Mouse (Mus musculus) layer of hippocampus, adult 8-10 months (tissue): Measurements from ENCODE around the gene Gpr156. TPM values are rescaled to one million over a fixed set of nuclear protein-coding genes. Genes with fewer than 3 reads are reported as not detected.
"Not testable (repeated sequence)": the region's sequence is repeated elsewhere in the genome, so short reads cannot be mapped to it uniquely, and the experiment has no call there.

Source experiments
- DNase-seq, 2 experiments: peaks; one replicate each; pipeline ENCODE4 v3.0.0; 2022; ENCODE audit warnings: low spot score in 2 of 2
- total RNA-seq, 4 experiments: library from RNA; stranded (reverse); gene quantifications; 2 replicates each; pipeline ENCODE4 v1.2.4; 2022

Gene Gpr156
- total RNA-seq, 4 experiments from 2014 or later = 0.50 to 1.4 (median 0.74) TPM

DNA sequence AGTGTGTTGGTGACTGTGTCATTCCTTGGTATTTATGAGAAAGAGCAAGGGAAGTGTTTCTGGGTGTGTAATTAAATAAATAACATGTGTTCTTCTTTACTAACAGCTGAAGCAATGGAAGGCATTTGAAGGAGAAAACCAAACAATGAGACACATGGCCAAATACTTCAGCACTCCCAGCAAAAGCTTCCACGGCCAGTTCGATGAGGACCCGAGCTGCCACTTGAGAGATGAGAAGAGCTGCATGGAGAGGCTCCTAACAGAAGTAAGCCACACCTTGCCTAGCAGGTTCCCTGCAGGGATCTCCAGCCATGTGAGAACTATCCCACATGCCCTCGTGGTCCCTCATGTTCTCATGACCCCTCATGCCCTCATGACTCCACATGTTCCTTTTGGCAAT, 81.5 kb downstream of the Gpr156 start:
- no peak for DNase-seq

DNA sequence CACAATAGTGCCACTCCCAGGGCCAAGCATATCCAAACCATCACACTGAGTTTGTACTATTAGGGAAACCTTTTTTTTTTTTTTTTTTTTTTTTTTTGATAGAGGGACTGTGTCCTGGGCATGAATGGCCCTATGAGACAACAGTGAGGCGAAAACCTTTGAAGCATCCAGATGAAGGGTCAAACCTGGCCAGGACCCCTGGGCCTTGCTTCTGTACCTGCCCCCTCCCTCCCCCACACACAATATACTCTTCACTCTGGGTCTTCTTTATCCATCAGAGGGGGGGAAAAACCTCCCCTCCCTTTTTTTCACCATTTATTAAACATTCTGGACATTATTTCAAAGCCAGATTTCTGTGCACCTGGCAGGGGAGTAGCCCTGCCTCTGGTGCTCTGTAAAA, 83.5 kb downstream of the Gpr156 start:
- no peak for DNase-seq

DNA sequence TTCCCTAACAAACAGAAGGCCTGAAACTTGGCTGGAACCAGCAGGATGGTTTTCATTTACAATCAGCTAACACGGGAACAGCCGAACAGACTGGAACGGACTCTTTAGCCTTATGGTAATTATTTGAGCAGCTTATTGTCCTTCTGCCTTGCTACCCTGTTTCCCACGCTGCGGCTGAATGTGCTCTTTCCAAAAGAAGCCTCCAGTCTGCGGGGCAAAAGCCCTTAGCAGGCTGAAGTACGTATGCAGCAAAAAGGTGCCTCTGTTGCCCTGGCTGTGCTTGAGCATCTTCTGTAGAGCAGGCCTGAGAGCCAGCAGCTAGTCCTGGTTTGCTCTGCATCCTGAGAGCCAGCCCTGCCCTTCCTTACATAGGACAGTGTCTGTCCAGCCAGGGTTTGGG, 83.9 kb downstream of the Gpr156 start:
- peak in 1 of 2 experiments; percentile 29 for DNase-seq

DNA sequence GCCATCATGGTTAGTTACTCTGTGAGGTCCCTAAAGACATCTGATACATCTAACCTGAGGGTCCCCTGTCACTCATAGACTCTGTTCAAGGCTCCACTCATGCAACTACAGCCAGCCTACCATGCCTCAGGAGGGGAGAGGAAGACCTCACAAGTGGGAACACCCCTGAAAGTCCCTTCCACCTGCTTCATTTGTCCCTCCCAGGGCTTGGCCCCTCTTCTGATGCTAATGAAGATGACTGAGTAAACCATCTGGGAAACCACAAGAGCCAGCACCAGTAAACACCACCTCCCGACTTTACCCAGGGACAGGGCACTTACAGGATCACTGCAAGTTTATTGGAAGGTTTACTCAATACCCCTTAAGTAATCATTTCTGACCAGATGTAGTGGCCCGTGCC, 85.5 kb downstream of the Gpr156 start:
- no peak for DNase-seq

DNA sequence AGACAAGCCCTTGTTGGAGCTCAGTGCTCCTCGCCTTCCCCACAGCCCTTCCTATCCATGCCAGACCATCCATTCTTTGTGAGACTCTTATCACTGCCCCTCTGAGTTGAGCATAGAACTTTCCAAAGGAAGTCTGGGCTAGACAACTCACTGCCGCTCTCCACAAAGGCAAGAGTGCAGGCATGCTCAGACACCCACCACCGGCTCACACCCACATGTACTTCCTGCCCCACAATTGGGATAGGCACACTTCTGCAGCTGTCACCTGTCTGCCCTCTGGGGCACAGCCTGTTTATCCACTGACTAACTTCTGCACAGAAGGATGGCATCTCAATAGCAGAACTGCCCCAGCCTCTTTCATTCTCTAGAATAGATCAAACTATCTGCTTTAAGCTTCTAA, 86.2 kb downstream of the Gpr156 start:
- no peak for DNase-seq

DNA sequence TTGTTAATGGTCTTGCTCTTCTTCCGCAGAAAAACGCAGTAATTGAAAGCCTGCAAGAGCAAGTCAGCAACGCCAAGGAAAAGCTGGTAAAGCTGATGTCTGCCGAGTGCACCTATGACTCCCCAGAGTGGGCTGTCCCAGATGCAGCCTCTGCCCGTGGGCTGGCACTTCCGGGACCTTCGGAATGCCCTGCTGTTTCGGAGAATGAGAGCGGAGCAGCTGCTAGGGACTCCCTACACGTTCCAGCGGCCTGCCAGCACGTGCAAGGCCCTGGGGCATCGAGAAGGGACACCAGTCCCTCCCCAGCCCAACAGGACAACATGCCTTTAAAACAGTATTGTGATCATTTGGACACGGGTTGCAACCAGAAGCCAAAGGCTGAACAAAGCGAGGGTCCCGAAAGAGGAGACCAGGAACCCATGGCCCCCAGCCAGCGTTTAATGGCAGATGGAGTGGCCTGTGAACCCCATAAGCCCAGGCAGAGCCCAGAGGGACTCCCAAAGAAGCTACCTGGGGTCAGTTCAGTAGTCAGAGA, 88.3 kb downstream of the Gpr156 start:
- DNase-seq = no peak

DNA sequence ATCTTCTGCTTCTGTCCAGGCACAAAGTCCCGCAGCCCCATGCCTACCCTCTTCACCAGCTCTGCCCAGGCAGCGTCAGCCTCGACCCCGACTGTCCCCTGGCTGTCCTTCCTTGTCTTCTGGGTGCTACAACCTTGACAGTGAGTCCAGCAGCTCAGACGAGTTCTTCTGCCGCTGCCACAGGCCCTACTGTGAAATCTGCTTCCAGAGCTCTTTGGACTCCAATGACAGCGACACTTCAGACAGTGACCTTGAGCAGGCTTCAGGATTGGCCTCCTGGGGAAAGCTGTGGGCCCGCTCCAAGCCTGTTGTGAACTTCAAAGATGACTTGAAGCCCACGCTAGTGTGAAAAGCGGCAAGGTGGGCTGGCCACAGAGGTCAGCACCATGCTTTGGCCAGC, 89.2 kb downstream of the Gpr156 start:
- DNase-seq = no peak

DNA sequence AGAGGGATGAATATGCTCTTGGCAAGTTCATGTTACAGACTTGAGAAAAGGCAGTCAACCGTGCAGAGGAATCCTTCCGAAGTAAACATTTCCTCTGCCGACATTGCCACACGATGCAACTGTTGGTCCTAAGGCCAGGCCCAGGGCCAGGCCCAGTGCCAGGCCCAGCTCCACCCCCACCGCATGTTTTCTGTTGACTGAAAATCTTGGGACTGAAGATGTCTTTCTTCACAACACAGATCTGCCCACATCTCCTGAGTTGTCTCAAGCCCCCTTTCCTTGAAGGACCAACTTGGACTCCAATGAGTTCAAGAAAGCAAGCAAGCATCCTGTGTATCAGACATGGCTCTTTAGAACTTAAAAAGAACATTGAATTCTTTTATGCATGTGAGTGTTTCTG, 92.1 kb downstream of the Gpr156 start:
- DNase-seq = no peak

DNA sequence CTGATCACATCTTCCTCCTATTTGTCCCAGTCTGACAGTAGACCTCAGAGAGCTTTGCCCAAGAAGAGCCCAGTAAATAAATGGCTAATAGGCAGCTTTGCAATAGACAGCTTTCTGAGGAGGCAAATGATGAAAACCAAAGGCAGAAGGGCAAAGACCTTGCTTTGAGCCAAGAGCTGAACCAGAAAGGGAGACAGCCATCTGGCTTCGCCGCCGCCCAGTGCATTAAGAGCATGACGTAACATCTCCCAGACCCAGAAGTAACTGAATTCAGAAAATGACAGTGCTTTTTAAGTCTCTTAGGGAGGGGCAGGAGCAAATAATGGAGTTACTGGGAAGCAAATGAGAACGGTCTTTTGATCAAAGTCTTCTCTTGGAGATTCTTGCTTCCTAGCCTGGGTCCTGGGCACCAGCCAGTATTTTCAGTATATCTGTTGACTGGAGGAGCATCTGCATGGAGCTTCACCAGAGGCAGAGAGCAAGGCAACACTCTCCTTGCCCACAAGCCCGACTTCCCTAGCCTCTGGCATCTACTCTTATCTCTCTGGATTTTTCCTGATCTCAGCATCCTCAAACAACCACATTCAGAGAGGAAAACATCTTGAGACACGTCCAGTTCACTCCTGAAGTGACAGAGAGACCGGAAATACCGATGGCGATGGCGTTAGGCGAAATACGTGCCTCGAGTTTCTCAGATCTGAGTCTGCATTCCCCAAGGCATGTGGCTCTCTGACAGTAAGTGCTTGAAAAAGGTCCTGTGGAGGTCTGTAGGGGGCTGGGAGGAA, 92.9 kb downstream of the Gpr156 start:
- DNase-seq = no peak

DNA sequence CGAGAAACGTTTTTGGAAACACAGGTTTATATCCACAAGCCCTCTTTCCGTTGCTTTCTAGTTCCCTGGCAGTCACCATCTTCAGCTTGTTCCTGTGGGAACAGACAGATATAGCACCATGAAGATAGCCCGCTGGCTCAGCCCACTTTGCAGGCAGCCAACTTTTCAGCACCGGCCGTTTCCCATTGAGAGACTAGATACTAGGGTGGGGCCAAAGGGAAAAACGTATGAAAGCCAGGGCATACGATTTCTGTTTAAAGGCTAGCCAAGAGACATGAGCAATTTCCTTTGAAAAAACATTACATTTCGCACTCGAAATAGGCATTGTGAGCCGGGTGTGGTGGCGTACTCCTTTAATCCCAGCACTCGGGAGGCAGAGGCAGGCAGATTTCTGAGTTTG, 95.2 kb downstream of the Gpr156 start:
- no peak for DNase-seq

DNA sequence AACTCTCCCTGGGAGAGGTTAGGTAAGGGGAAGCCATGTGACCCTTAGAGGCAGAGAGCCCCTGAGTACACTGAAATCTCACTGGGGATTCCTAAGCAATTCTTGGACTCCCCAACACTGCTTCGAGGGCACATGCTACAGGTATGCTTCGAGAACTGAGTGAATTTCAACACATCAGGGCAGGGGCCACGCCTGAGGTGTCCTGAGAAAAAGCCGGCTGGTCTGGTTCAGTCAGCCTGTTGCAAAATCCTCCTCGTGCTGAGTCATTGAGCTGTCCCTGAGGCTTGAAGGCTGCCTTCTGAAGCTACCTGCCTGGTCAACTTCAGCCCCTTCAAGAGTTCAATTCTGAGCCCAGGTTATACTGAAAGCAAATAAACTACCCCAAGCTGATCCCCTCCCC, 96.1 kb downstream of the Gpr156 start:
- no peak for DNase-seq

DNA sequence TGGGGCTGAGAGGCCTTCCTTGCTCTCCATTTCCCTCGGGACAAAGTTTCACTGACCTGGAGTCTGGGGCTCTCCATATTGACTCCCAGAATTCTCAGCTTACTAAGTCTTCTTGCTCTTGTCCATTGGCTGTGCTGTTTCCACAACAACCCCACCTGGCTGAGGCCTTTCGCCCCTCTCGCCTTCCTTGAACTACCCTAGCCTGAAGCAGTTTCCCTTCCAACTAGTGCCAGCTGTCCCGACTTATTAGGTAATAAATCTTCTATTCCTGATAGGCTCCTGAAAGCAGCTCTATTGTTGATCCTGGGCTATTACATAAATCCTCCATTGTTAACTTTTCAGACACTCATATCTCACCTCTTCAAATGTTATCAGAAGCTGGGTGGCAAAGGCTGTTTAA, 96.6 kb downstream of the Gpr156 start:
- no peak for DNase-seq

DNA sequence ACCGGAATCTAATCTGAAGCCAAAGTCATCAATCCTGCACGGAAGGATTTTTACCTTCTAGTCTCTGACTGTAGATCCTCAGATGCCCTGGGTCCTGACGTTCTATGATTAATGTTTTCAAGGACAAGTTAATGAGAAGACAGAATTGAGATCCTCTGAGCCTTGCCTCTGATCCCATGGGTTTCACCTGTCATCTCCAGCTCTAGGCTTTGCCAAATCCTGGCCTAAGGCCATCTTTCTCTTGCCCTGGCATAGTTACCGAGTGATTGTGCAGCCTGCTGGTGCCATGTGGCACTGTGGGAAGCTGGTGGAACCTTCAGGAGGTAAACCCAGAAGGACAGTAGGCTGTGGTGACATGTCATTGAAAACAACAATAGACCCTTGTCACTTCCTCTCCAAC, 98.7 kb downstream of the Gpr156 start:
- DNase-seq = no peak

DNA sequence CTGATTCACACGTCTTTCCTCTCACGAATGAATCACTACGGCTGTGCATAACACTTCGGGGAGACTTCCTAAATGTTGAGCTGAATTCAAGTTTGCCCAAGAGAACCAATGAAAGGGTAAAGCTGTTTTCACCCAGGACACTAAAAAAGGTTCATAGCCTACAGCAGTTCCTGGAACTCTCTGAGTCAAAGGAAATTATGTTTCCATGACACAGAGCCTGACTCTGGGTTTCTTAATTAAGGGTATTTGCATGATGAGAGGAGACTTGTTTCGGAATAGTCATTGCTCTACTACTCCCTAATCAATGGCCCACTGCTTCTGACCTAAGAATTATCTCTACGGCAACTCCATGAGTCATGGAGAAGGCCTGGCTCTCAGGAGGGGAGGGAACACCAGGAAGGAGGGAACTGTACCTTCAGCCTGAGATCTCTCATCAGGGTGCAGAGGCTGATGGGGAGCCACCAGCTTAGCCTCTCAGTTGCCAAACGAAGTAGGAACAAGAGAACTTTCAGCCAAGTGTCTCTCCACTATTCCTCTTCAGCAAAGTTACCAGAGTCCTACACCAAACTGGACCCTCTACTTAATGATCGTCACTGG, 100.7 kb downstream of the Gpr156 start:
- DNase-seq = no peak

DNA sequence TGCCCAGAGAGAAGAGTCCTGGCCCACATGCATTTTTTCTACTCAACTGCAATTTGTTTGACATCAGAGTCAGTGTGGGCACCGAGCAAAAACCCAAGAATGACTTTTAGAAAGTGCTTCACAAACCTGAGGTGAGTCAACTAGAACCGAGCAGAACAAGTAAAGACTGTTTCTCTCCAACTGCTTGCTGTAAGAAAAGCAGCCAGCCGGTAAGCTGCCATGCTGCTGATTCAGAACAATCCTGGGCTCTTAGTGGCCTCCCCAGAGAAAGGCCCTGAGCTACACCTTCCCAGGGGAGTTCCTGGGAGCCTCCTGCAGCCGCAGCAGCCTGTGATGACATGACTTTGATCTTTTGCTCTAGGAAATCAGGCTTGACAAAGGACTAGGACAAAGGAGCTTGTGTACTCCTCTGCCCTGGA, 101.7 kb downstream of the Gpr156 start:
- no peak for DNase-seq

DNA sequence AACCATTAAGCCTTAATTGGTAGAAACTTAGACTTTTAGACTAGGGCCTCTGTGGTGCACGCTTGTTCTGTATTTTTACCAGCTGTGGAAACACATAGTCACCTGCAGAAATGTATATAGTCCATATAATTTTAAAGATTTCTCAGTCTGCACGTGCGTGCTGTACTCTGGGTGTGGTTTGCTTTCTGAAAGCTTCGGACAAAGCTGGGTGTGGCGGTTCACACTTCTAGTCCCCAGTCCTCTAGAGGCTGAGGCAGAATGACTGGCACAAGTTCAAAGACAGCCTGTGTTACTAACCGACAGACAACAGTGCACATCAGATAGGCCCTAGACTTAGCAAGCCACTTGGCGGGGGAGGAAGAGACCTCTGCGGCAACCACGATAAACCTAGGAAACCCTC, 116.3 kb downstream of the Gpr156 start:
- no peak for DNase-seq

DNA sequence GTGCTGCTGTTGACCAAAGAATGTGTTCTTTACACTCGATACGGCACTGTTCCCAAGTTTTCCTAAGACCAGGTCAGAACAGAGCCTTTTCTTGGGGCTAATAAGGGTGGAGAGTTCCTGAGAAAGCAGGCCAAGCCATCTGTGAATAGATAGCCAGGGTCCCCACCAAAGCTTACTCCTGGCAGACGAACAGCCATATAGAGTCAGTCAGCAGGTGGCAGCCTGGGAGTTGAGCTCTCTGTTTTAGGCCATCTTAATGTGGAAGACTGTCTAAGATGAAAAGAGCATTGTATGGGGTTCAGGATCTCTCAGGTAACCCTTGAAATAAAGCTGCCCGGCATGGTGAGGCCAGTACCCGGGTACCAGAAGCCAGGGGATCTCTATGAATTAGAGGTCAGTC, 116.8 kb downstream of the Gpr156 start:
- no peak for DNase-seq

DNA sequence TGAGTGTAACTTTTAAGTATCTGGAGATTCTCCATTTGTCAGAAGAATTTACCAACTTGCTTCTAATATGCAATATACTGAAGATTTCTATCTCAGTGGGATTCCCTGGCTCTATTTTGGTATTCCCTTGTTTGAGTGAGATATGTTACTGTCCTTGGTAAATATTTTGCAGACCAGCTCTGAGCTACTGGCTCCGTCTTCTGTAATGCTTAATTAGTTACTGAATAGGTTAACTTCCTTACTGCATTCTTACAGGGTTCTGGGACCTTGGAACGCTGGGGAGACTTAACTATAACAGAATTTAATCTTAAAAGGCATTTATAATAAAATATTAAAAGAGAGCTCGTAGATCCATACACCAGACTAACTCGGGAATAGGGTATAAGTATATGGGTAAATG, 121.8 kb downstream of the Gpr156 start:
- DNase-seq = not testable (repeated sequence)

DNA sequence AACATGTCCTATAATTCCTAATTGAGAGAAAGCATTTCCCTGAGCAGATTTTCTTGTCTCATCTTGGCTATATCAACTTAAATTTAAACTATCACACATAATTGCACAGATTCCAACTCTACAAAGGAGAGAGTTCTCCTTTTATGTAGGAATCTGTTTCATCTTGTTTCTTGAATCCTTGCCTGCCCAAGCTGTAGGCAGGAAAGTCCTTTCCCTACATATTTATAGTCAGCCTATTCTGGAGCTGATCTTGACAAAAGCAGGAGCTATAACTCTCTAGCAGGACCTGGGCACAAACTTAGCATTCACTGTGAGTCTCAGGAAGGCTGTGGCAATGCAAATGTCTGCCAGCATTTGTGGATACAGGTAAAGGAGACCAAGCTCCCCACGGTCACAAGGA, 125.9 kb downstream of the Gpr156 start:
- no peak for DNase-seq

DNA sequence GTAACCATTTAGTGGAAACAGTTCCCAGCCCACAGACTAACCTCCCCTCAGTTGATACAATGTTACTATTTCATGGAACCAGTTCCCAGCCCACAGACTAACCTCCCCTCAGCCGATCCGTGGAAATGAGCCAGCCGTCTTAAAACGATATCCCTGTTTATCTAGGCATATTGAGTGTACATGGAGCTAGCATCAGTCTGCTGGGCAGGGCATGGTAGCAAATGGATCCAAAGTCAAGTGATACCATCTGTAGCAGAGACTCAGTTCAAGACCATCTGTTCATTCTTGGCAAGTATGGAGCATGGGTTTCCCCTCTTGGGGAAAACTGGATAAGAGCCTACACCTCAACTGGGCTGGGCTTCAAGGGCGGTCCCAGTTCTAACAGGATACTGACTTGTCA, 128.3 kb downstream of the Gpr156 start:
- peak; percentile 25 to 43 for DNase-seq

DNA sequence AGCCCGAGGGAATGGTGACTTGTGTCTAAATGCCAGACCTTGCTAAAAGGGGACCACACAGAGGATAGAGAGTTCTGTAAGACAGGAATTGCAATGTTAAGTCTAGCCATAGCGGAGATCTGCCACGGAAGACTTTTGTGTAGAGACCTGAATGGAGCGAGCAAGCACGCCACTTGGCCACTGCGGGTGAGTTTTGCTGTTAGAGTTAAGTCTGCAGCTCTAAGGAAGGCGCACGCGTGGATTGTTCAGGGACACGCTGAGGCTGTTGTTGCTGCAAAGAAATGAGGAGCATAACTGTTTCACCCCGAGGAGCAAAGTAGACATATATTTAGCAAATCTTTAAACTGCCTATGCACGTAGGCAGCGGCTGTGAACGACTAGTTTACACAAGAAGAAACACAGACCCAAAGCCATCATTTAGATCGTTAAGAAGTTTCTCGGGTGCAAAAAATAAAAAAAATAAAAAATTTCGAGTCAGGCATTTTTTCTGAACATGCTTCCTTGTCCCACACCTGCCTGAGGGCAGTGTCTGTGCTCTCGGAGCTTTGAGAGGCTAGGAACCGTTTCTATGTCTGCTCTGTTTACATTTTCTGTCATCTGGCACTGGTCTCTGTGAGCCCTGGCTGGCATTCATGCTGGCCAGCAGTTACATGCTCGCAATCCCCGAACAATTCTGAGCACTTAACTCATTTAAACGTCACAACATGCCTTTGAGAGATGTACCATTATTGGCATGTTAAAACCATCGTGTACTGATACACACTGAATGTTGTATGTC, 131.7 kb downstream of the Gpr156 start:
- no peak for DNase-seq
